Mouse (Mus musculus) brain, embryonic 14.5 days (tissue): ENCODE results near the gene Ndufv2. TPM values are rescaled to one million over a fixed set of nuclear protein-coding genes. Genes with fewer than 3 reads are reported as not detected.

Experiments
- DNase-seq: peaks from one replicate; pipeline ENCODE4 v3.0.0-alpha.2; 2011; ENCODE audit warnings: low read depth
- CTCF ChIP-seq: fragments of 200-500 bp; IDR thresholded peaks from 2 replicates; pipeline ENCODE4 v1.5.1; 2012; ENCODE audit warnings: inconsistent platforms, mild to moderate bottlenecking, moderate library complexity, borderline replicate concordance; ENCODE audit not compliant: insufficient read depth, insufficient read length; ENCODE audit errors: extremely low read depth
- POLR2A ChIP-seq: fragments of 200-500 bp; IDR thresholded peaks from 2 replicates; pipeline ENCODE4 v1.6.1; 2012; ENCODE audit warnings: mild to moderate bottlenecking, inconsistent platforms, borderline replicate concordance; ENCODE audit not compliant: poor library complexity, insufficient read depth, insufficient read length, severe bottlenecking; ENCODE audit errors: extremely low read depth
- polyA plus RNA-seq: library from polyadenylated mRNA; depleted of rRNA; stranded (reverse); fragments of >200 nt; gene quantifications from 2 replicates; pipeline ENCODE4 v1.2.3, GENCODE M21; 2012

Ndufv2 gene
- polyA plus RNA-seq, 1 experiment, result 115 TPM

DNA sequence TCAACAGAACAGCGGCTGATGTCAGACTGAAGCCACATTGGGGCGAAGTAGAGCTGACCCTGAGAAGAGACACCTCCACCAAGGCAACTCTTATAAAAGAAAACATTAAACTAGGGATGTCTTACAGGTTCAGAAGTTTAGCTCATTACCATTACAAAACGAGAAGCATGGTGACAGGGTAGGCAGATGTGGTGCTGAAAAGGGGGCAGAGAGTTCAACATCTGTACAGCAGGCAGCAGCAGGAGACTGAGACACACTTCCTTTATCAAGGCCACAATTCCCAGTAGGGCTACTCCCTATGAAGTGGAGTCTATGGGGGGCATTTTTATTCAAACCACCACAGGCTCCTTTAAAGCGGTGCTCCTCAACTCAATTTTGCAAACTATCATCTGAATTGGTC lies 6.8 kb upstream of the Ndufv2 start:
- no peak for TF ChIP-seq POLR2A
- no peak for TF ChIP-seq CTCF

GRCm38 (mm10) chr17:66107466-66107865 lies 6.1 kb upstream of the Ndufv2 start:
- no peak for TF ChIP-seq CTCF
- TF ChIP-seq POLR2A, result no peak
- DNase-seq, result no peak

More for the DNA sequence above, 6.8 kb upstream of the Ndufv2 start:
- DNase-seq, result no peak

DNA sequence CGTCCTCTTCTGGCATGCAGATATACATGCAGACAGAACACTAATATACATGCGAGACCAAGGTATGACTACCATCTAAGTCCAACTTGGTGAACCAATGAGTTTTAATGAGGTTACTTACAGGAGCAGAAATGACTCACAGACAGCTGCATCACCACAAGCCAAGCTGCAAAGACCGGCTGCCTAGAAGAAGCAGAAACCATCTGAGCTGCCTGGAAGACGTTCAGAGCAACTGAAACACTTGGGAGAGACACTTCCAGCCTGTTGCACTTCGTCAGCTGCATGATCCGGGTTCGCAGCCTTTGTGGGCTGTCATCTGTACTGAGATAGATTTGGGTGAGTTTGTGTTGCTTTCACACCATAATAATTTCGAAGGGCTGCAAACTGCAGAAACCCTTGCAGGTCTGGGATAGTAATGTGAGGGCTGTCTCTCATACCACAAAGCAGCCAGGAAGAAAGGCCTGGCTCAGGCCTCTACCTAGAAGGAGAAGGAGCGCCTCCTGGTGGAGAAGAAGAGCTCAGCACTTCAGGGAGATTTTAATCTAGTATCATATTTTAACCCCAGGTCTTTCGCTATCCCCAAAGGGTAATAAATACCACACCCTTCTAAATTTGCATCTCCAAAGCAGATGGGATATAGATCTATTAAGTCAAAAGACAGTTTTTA lies 5.4 kb upstream of the Ndufv2 start:
- peak; percentile 79 for DNase-seq
- TF ChIP-seq CTCF, result peak; percentile 85
- no peak for TF ChIP-seq POLR2A

DNA sequence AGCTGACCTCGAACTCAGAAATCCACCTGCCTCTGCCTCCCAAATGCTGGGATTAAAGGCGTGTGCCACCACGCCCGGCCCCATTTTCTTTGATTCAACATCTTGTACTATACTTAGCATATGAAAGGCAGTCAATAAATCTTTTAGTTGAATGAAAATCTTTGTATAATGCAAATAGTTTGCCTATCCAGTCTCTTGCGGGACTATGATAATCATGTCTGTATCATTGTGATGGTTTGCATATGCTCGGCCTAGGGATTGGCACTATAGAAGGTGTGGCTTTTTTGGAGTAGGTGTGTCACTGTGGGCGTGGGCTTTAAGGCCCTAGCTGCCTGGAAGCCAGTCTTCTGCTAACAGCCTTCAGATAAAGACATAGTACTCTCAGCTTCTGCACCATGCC lies 2.7 kb upstream of the Ndufv2 start:
- DNase-seq, result no peak
- no peak for TF ChIP-seq POLR2A
- no peak for TF ChIP-seq CTCF

DNA sequence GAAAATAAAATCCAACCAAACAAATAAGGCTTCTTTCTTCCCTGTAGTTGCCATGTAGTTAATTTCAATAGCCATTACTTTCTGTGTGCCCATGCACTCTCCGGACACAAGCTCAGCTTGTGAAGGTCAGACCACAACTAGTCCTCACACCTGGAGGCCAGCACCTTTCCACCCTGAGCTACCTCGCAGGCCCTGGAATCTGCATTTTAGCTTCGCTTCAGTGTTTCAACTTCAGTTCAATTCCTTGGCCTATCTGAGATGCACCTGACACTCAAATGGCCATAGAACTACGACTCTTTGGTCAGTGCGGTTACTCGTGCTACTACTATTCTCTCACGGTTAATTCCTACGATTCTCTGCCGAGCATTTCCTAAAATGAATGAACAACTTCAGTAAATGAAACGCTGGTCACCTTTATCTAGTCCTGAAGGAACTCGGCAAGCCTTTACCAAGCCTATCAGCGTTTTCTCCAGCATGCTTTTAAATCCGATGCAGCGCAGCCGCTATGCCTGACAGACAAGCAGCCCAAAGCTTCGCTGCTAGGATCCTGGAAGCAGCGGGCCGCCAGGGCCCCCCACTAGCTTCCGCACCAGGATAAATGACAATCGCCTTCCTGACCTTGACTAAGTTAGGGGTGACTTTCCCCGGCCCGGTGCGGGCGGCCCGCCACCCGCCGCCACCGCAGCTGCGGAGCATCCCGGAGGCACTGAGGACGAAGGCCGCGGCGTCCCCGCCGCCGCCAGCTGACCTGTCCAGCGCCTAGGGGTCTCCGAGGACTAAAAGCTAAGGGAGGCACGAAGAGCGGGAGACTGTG lies 586 bp downstream of the Ndufv2 start:
- DNase-seq, result peak; percentile 67
- TF ChIP-seq POLR2A (no peak), CTCF (no peak)

- TF ChIP-seq CTCF (no peak), POLR2A (no peak)
- no peak for DNase-seq
These were observed 8.7 kb downstream of the Ndufv2 start for GRCm38 (mm10) chr17:66092664-66093063.

DNA sequence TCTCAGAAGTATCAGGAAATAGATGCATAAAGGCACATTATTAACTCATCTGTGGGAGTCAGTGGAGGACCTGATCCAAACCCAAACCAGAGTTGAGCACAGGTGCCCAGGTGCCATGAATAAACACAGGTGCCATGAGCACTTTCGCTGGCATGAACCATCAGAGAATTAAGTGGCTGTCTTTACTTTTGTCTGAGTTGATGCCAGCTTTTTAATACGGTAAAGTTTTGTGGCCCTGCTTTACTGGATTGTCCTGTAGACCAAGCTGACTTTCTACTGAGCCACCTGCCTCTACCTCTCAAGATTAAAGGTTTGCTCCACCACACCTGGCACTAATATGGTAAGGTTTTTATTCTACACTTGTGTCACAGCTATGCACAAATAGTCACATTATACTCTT lies 9.3 kb downstream of the Ndufv2 start:
- TF ChIP-seq CTCF (no peak), POLR2A (no peak)
- no peak for DNase-seq

GRCm38 (mm10) chr17:66091392-66091791 lies 10.0 kb downstream of the Ndufv2 start:
- DNase-seq, result no peak

GRCm38 (mm10) chr17:66090251-66090650 lies 11.1 kb downstream of the Ndufv2 start:
- no peak for DNase-seq
- TF ChIP-seq CTCF, result no peak
- TF ChIP-seq POLR2A, result no peak

More at GRCm38 (mm10) chr17:66091392-66091791, 10.0 kb downstream of the Ndufv2 start:
- TF ChIP-seq CTCF, result no peak
- no peak for TF ChIP-seq POLR2A

DNA sequence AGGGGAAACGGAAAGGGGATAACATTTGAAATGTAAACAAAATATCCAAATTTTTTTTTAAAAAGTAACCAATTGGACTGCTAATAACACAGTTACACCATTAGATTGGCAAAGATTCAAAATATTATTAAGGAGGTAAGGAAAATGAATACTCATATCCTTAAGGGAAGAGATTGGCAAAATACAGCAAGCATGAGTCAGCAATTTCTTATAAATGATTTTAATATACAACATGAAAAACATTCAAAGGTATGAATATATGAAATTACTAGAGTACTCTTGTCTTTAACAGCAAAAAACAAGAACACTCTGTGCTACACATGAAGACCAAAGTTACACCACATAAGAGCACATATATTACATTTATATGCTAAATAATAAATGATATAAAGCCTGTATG lies 16.3 kb downstream of the Ndufv2 start:
- TF ChIP-seq CTCF (no peak), POLR2A (no peak)

DNA sequence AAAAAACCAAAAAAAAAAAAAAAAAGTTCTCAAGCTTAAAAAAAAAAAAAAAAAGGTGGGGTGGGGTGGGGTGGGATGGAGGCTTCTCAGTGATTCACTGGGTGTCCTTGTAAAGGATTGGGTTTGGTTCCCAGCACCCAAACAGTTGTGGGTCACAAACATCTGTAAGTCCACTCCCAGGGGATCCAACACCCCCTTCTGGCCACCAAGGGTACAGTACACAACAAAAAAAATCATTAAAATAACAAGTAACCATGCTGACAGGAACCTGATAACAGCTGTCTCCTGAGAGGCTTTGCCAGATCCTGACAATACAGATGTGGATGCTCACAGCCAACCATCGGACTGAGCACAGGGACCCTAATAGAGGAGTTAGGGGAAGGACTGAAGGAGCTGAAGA lies 16.9 kb downstream of the Ndufv2 start:
- no peak for TF ChIP-seq POLR2A
- TF ChIP-seq CTCF, result no peak

More for the DNA sequence above, 16.3 kb downstream of the Ndufv2 start:
- no peak for DNase-seq

More for the DNA sequence above, 16.9 kb downstream of the Ndufv2 start:
- no peak for DNase-seq
